Mouse (Mus musculus): Measurements from ENCODE around the gene Msh5. TPM values are rescaled to one million over a fixed set of nuclear protein-coding genes. Genes with fewer than 3 reads are reported as not detected.
"Not testable (repeated sequence)": the region's sequence is repeated elsewhere in the genome, so short reads cannot be mapped to it uniquely, and the experiment has no call there.

The Msh5 gene
- total RNA-seq, 1 experiment: 2.7 TPM

DNA sequence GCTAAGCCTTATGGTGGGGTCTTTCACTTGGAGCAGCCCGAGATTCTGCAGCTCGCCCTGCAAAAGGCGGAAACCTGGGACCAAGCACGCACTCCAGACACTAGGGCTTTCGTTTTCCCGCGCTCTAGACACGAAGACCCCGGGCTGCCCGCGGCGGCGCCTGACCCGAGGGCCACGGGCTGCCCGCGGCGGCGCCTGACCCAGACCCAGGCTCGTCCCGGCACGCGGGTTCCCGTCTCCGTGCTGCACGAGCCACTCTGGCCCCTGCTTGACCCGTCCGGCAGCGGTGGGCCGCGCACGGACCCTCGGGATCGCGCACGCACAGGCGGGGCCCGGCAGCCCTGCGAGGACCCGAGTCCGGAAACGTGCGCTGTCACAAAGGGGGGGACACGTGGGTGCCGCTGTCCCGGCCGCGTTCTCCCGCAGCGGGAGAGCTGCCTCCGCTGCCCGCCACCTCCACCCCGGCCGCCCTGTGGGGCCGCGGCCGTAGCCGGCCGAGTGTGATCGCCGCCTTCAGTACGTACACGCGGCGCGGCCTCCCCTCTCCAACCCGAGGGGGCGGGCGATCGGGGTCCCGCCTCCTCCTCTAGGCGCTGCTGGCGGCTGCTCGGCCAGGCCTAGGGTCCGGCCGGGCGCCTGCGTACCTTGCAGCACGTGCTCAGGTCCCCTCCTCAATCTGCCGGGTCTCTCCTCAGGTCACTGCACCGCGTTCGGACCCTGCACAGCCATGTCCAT is 45.7 kb downstream of the Msh5 start, which contains the start of gene Vars:
Vars (plus strand) TSS at position 271 of the 735 bp plus-strand sequence.
- Histone ChIP-seq H3K9ac (ENCODE audit: insufficient read depth, low read depth, low read length, poor library complexity, severe bottlenecking) (peak within 1 kb of the TSS; percentile 93), H3K4me3 (ENCODE audit: insufficient read depth in 1 of 2, low read depth in 1 of 2, low read length in 2 of 2, poor library complexity in 1 of 2, severe bottlenecking in 1 of 2) (peak within 1 kb of the TSS; percentile 69 to 80), H3K4me1 (ENCODE audit: control insufficient read depth in 2 of 2, insufficient read depth in 2 of 2, low read length in 2 of 2, poor library complexity in 1 of 2) (peaks cover 13 to 24% of the 10 kb centered on the region in 2 experiments), H3K36me3 (ENCODE audit: control insufficient read depth, insufficient read depth, low read length, poor library complexity, severe bottlenecking) (peaks cover 32% of the 10 kb centered on the region), H3K27ac (ENCODE audit: insufficient read depth, low read depth, low read length, poor library complexity, severe bottlenecking) (peak within 1 kb of the TSS; percentile 85), H3K9me3 (ENCODE audit: control insufficient read depth, insufficient read depth, low read depth, low read length) (no peaks in the 10 kb centered on the region)
- peak; percentile 72 for DNase-seq (ENCODE audit: low read depth, low spot score)
- TF ChIP-seq MAFK (IDR thresholded peaks at IDR 0.05; ENCODE audit: insufficient read depth, low read depth, low read length): no peak
- in situ Hi-C loops (cut with MboI; ENCODE audit: low sequenced_read_pairs in 2 of 2, unreplicated experiment in 2 of 2): loop anchor here in 1 of 2 experiments (25.0 kb wide), 1 partner anchor 111 kb away; the partner anchor contains the start of genes Csnk2b, Gpank1, Ly6g5b and Ly6g5c

- in situ Hi-C loops (cut with MboI; ENCODE audit: low sequenced_read_pairs in 2 of 2, unreplicated experiment in 2 of 2): loop anchor here in 1 of 2 experiments (25.0 kb wide), 1 partner anchor 112 kb away; the partner anchor contains the start of genes Csnk2b, Gpank1, Ly6g5b and Ly6g5c
- Histone ChIP-seq H3K27ac (ENCODE audit: insufficient read depth, low read depth, low read length, poor library complexity, severe bottlenecking) (peak overlapping the region; percentile 85), H3K36me3 (ENCODE audit: control insufficient read depth, insufficient read depth, low read length, poor library complexity, severe bottlenecking) (peaks cover 24% of the 10 kb centered on the region), H3K4me1 (ENCODE audit: control insufficient read depth in 2 of 2, insufficient read depth in 2 of 2, low read length in 2 of 2, poor library complexity in 1 of 2) (peaks cover 13 to 22% of the 10 kb centered on the region in 2 experiments), H3K9ac (ENCODE audit: insufficient read depth, low read depth, low read length, poor library complexity, severe bottlenecking) (peak overlapping the region; percentile 93), H3K4me3 (ENCODE audit: insufficient read depth in 1 of 2, low read depth in 1 of 2, low read length in 2 of 2, poor library complexity in 1 of 2, severe bottlenecking in 1 of 2) (peak overlapping the region; percentile 69 to 80)
- DNase-seq (ENCODE audit: low read depth, low spot score); H3K9me3 ChIP-seq (ENCODE audit: control insufficient read depth, insufficient read depth, low read depth, low read length): not testable (repeated sequence)
These were observed 46.5 kb downstream of the Msh5 start for GRCm38 (mm10) chr17:34999871-35000716.

- TF ChIP-seq ZC3H11A (IDR thresholded peaks at IDR 0.05; ENCODE audit: borderline replicate concordance, low read depth, low read length): no peak
- no peak for TF ChIP-seq MAFK (IDR thresholded peaks at IDR 0.05; ENCODE audit: insufficient read depth, low read depth, low read length)
- TF ChIP-seq ZNF384 (IDR thresholded peaks at IDR 0.05; ENCODE audit: low read depth, low read length): no peak
- TF ChIP-seq HCFC1 (IDR thresholded peaks at IDR 0.05; ENCODE audit: borderline replicate concordance, insufficient read depth, low read length): no peak
- no peak for TF ChIP-seq CHD2 (IDR thresholded peaks at IDR 0.05; ENCODE audit: low read depth, low read length)
- Histone ChIP-seq H3K9me3 (ENCODE audit: control insufficient read depth, insufficient read depth, low read depth, low read length) (no peaks in the 10 kb centered on the region), H3K27ac (ENCODE audit: insufficient read depth, low read depth, low read length, poor library complexity, severe bottlenecking) (0 out of 2 replicates have a peak overlapping the region, but pooled peaks have one; percentile 8), H3K4me3 (ENCODE audit: insufficient read depth in 1 of 2, low read depth in 1 of 2, low read length in 2 of 2, poor library complexity in 1 of 2, severe bottlenecking in 1 of 2) (peak overlapping the region; percentile 58 to 68; a peak in 3 of 4 replicates), H3K4me1 (ENCODE audit: control insufficient read depth in 2 of 2, insufficient read depth in 2 of 2, low read length in 2 of 2, poor library complexity in 1 of 2) (peaks cover 13 to 18% of the 10 kb centered on the region in 2 experiments), H3K9ac (ENCODE audit: insufficient read depth, low read depth, low read length, poor library complexity, severe bottlenecking) (peak overlapping the region; percentile 86), H3K36me3 (ENCODE audit: control insufficient read depth, insufficient read depth, low read length, poor library complexity, severe bottlenecking) (peaks cover 12% of the 10 kb centered on the region)
- in situ Hi-C loops (cut with MboI; ENCODE audit: low sequenced_read_pairs in 2 of 2, unreplicated experiment in 2 of 2): no loop called here
- DNase-seq (ENCODE audit: low read depth, low spot score): no peak
These were observed 47.8 kb downstream of the Msh5 start for GRCm38 (mm10) chr17:34998526-34999430.

DNA sequence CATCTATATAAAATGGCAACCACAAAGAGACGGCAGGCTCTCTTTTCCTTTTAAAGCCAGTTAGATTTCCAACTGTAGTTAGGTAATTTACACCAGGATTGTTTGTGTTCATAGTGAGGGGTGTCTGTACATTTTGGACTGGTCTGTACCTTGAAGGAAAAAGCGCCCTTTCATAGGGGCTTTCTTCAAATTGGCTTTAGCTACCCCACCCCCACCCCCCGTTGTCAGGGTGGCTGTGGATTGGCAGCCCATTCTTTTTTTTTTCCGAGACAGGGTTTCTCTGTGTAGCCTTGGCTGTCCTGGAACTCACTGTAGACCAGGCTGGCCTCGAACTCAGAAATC is 49.4 kb downstream of the Msh5 start:
- no peak for TF ChIP-seq MAFK (IDR thresholded peaks at IDR 0.05; ENCODE audit: insufficient read depth, low read depth, low read length)
- no peak for TF ChIP-seq ZNF384 (IDR thresholded peaks at IDR 0.05; ENCODE audit: low read depth, low read length)
- TF ChIP-seq ZC3H11A (IDR thresholded peaks at IDR 0.05; ENCODE audit: borderline replicate concordance, low read depth, low read length): no peak
- TF ChIP-seq CHD2 (IDR thresholded peaks at IDR 0.05; ENCODE audit: low read depth, low read length): no peak
- no peak for TF ChIP-seq HCFC1 (IDR thresholded peaks at IDR 0.05; ENCODE audit: borderline replicate concordance, insufficient read depth, low read length)
- Histone ChIP-seq H3K4me3 (ENCODE audit: insufficient read depth in 1 of 2, low read depth in 1 of 2, low read length in 2 of 2, poor library complexity in 1 of 2, severe bottlenecking in 1 of 2) (no peak overlapping the region), H3K4me1 (ENCODE audit: control insufficient read depth in 2 of 2, insufficient read depth in 2 of 2, low read length in 2 of 2, poor library complexity in 1 of 2) (peaks cover 5 to 11% of the 10 kb centered on the region in 2 experiments; a peak in 3 of 4 replicates), H3K36me3 (ENCODE audit: control insufficient read depth, insufficient read depth, low read length, poor library complexity, severe bottlenecking) (peaks cover 10% of the 10 kb centered on the region), H3K27ac (ENCODE audit: insufficient read depth, low read depth, low read length, poor library complexity, severe bottlenecking) (no peak overlapping the region), H3K9ac (ENCODE audit: insufficient read depth, low read depth, low read length, poor library complexity, severe bottlenecking) (no peak overlapping the region), H3K9me3 (ENCODE audit: control insufficient read depth, insufficient read depth, low read depth, low read length) (no peaks in the 10 kb centered on the region)
- in situ Hi-C loops (cut with MboI; ENCODE audit: low sequenced_read_pairs in 2 of 2, unreplicated experiment in 2 of 2): no loop called here
- no peak for DNase-seq (ENCODE audit: low read depth, low spot score)
